ENCODE assay signal across 12 mouse cellular contexts in the genomic region with DNA sequence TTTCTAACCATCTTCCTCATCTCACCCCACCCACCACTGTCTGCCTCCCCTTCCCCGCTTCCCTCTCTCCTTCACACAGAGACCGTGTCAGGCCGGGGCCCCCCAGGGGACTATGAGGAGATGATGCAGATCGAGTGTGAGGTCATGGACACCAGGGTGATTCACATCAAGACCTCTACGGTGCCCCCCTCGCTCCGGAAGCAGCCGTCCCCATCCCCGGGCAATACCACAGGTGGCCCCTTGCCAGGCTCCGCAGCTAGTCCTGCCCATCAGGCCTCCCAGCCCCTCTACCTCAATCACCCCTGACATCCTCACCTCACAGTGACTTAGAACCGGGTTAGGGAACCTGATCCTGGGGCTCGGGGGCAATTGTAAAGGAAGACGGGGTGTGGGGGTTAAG. TPM values are rescaled to one million over a fixed set of nuclear protein-coding genes. Genes with fewer than 3 reads are reported as not detected.
DNase-seq lines count a peak whose midpoint lies in the region; ATAC-seq and TF ChIP-seq lines count a peak whose summit lies in the region.
"Had no signal": no experiment of that assay in that cellular context is flagged by ENCODE, and none has a peak within 500 bp of the region (broad histone marks: within the 10 kb centered on the region; RNA-seq: fewer than 3 reads in every experiment).

No protein-coding gene starts in this region.

- no peak for ATAC-seq in heart, embryonic 11.5 days (replicated peaks; ENCODE audit: insufficient number of reproducible peaks, low FRiP score, low TSS enrichment)
- no peak for ATAC-seq in lung, postnatal 0 days
- no peak for ATAC-seq in embryonic facial prominence, embryonic 12.5 days (ENCODE audit: insufficient number of reproducible peaks, insufficient read depth, low FRiP score, low TSS enrichment)
- ATAC-seq in stomach, postnatal 0 days (ENCODE audit: low FRiP score, low TSS enrichment), result no peak
- ATAC-seq: forebrain, embryonic 16.5 days had no signal

- no peak overlapping the region for H3K4me3 ChIP-seq in heart, embryonic 11.5 days (ENCODE audit: low read depth, low read length)
- no peak overlapping the region for H3K4me3 ChIP-seq in lung, postnatal 0 days (ENCODE audit: low read depth, low read length)
- H3K4me3 ChIP-seq in embryonic facial prominence, embryonic 12.5 days, result no peak overlapping the region
- no peak overlapping the region for H3K4me3 ChIP-seq in stomach, postnatal 0 days (ENCODE audit: low read depth, low read length)
- H3K4me3 ChIP-seq: megakaryocyte, embryonic 14.5 days; neural tube, embryonic 13.5 days had no signal

- no peak overlapping the region for H3K27ac ChIP-seq in heart, embryonic 11.5 days (ENCODE audit: low read depth, low read length)
- H3K27ac ChIP-seq in lung, postnatal 0 days (ENCODE audit: low read length), result peak overlapping the region; percentile 81
- H3K27ac ChIP-seq in embryonic facial prominence, embryonic 12.5 days, result no peak overlapping the region
- peak overlapping the region; percentile 86 for H3K27ac ChIP-seq in stomach, postnatal 0 days (replicated peaks)
- H3K27ac ChIP-seq: neural tube, embryonic 13.5 days had no signal

- H3K4me2 ChIP-seq in heart, embryonic 11.5 days, result no peak overlapping the region
- no peak overlapping the region for H3K4me2 ChIP-seq in lung, postnatal 0 days (replicated peaks; ENCODE audit: low read depth, low read length)
- H3K4me2 ChIP-seq in embryonic facial prominence, embryonic 12.5 days (replicated peaks), result no peak overlapping the region
- H3K4me2 ChIP-seq in stomach, postnatal 0 days (replicated peaks; ENCODE audit: low read depth), result no peak overlapping the region
- H3K4me2 ChIP-seq: lung, embryonic 14.5 days; neural tube, embryonic 13.5 days had no signal

- WGBS in heart, embryonic 11.5 days (ENCODE audit: insufficient replicate concordance), result 91% methylated on average over 13 of the region's 13 CpGs
- WGBS in lung, postnatal 0 days, result 89% methylated on average over 13 of the region's 13 CpGs
- 93% methylated on average over 13 of the region's 13 CpGs for WGBS in embryonic facial prominence, embryonic 12.5 days
- 83% methylated on average over 13 of the region's 13 CpGs for WGBS in stomach, postnatal 0 days

- peaks cover 15% of the 10 kb centered on the region for H3K36me3 ChIP-seq in heart, embryonic 11.5 days (ENCODE audit: control insufficient read depth, insufficient read depth, low read length)
- H3K36me3 ChIP-seq in lung, postnatal 0 days (ENCODE audit: insufficient read depth, low read length), result 0 out of 2 replicates have a peak, but pooled peaks cover 7% of the 10 kb centered on the region
- peaks cover 49% of the 10 kb centered on the region for H3K36me3 ChIP-seq in embryonic facial prominence, embryonic 12.5 days
- peaks cover 12% of the 10 kb centered on the region for H3K36me3 ChIP-seq in stomach, postnatal 0 days (ENCODE audit: control insufficient read depth, insufficient read depth, low read length)

- peaks cover 13% of the 10 kb centered on the region for H3K27me3 ChIP-seq in heart, embryonic 11.5 days (ENCODE audit: control insufficient read depth, insufficient read depth, low read length)
- 0 out of 2 replicates have a peak, but pooled peaks cover under 1% of the 10 kb centered on the region for H3K27me3 ChIP-seq in lung, postnatal 0 days (replicated peaks; ENCODE audit: insufficient read depth, low read length)
- peaks cover 8% of the 10 kb centered on the region; the same call in 1 of the 2 replicates for H3K27me3 ChIP-seq in embryonic facial prominence, embryonic 12.5 days
- H3K27me3 ChIP-seq in stomach, postnatal 0 days (ENCODE audit: control insufficient read depth, insufficient read depth, low read length), result peaks cover 2% of the 10 kb centered on the region; the same call in 1 of the 2 replicates
- H3K27me3 ChIP-seq: Patski had no signal

- peaks cover 14% of the 10 kb centered on the region for H3K4me1 ChIP-seq in heart, embryonic 11.5 days (ENCODE audit: control insufficient read depth, insufficient read depth, low read length)
- H3K4me1 ChIP-seq in lung, postnatal 0 days (ENCODE audit: insufficient read depth, low read depth, low read length), result peaks cover 5% of the 10 kb centered on the region
- no peaks in the 10 kb centered on the region for H3K4me1 ChIP-seq in embryonic facial prominence, embryonic 12.5 days
- H3K4me1 ChIP-seq in stomach, postnatal 0 days (replicated peaks; ENCODE audit: control insufficient read depth, insufficient read depth), result no peaks in the 10 kb centered on the region; the same call in 1 of the 2 replicates

- TF ChIP-seq EP300 in lung, postnatal 0 days (IDR thresholded peaks at IDR 0.05), result no peak
- no peak for TF ChIP-seq EP300 in stomach, postnatal 0 days (optimal IDR thresholded peaks at IDR 0.05)

- no peaks in the 10 kb centered on the region for H3K9me3 ChIP-seq in heart, embryonic 11.5 days (replicated peaks; ENCODE audit: control insufficient read depth, low read length)
- H3K9me3 ChIP-seq in lung, postnatal 0 days (ENCODE audit: low read length), result no peaks in the 10 kb centered on the region
- H3K9me3 ChIP-seq in embryonic facial prominence, embryonic 12.5 days, result no peaks in the 10 kb centered on the region
- no peaks in the 10 kb centered on the region for H3K9me3 ChIP-seq in stomach, postnatal 0 days (ENCODE audit: control insufficient read depth, low read length)
- H3K9me3 ChIP-seq: megakaryocyte, embryonic 14.5 days; neural tube, embryonic 13.5 days had no signal

- H3K9ac ChIP-seq in heart, embryonic 11.5 days (ENCODE audit: low read depth, low read length), result no peak overlapping the region
- H3K9ac ChIP-seq in lung, postnatal 0 days (replicated peaks; ENCODE audit: low read depth), result no peak overlapping the region
- 0 out of 2 replicates have a peak overlapping the region, but pooled peaks have one; percentile 1 for H3K9ac ChIP-seq in embryonic facial prominence, embryonic 12.5 days
- no peak overlapping the region for H3K9ac ChIP-seq in stomach, postnatal 0 days (ENCODE audit: low read length)
- H3K9ac ChIP-seq: lung, embryonic 14.5 days; neural tube, embryonic 13.5 days had no signal

- no peak for TF ChIP-seq CTCF in lung, postnatal 0 days (IDR thresholded peaks at IDR 0.05)
- TF ChIP-seq CTCF in stomach, postnatal 0 days (IDR thresholded peaks at IDR 0.05; ENCODE audit: low read depth), result no peak

- peak; percentile 97 for DNase-seq in heart, adult 11 months
- DNase-seq in lung, postnatal 0 days (ENCODE audit: low spot score), result no peak
- no peak for DNase-seq in lung, adult 18-20 months
- DNase-seq in stomach, postnatal 0 days (ENCODE audit: low spot score), result no peak
- no peak for DNase-seq in urinary bladder, postnatal 36 days (ENCODE audit: low spot score in 2 of 2)

RNA-seq across cellular contexts. Expression of gene Atf6b, which starts 7.4 kb away (rescaled TPM):
- polyA plus RNA-seq in heart, embryonic 11.5 days (2014; fragmentation: Nextera tagmentation; extraction: Ambion mirVana), result 41.0 and 49.8 TPM in 2 replicates
- 42.5 and 47.3 TPM in 2 replicates for polyA plus RNA-seq in lung, postnatal 0 days (2015; fragmentation: Nextera tagmentation; extraction: Ambion mirVana)
- polyA plus RNA-seq in embryonic facial prominence, embryonic 12.5 days (2016; fragmentation: Nextera tagmentation; extraction: Ambion mirVana), result 110 TPM in 2 replicates
- 35.4 and 39.3 TPM in 2 replicates for polyA plus RNA-seq in stomach, postnatal 0 days (2015; fragmentation: Nextera tagmentation; extraction: Ambion mirVana)

RNA-seq across cellular contexts. Expression of gene Fkbpl, which starts 9.8 kb away (rescaled TPM):
- polyA plus RNA-seq in heart, embryonic 11.5 days (2014; fragmentation: Nextera tagmentation; extraction: Ambion mirVana), result 10.9 and 11.4 TPM in 2 replicates
- polyA plus RNA-seq in lung, postnatal 0 days (2015; fragmentation: Nextera tagmentation; extraction: Ambion mirVana), result 12.2 and 14.5 TPM in 2 replicates
- 16.6 and 16.8 TPM in 2 replicates for polyA plus RNA-seq in embryonic facial prominence, embryonic 12.5 days (2016; fragmentation: Nextera tagmentation; extraction: Ambion mirVana)
- 12.4 and 12.8 TPM in 2 replicates for polyA plus RNA-seq in stomach, postnatal 0 days (2015; fragmentation: Nextera tagmentation; extraction: Ambion mirVana)

RNA-seq across cellular contexts. Expression of gene Tnxb, which starts 15.9 kb away (rescaled TPM):
- polyA plus RNA-seq in heart, embryonic 11.5 days (2014; fragmentation: Nextera tagmentation; extraction: Ambion mirVana), result 0.24 and 0.27 TPM in 2 replicates
- 0.85 and 0.99 TPM in 2 replicates for polyA plus RNA-seq in lung, postnatal 0 days (2015; fragmentation: Nextera tagmentation; extraction: Ambion mirVana)
- 0.01 and 0.05 TPM in 2 replicates for polyA plus RNA-seq in embryonic facial prominence, embryonic 12.5 days (2016; fragmentation: Nextera tagmentation; extraction: Ambion mirVana)
- polyA plus RNA-seq in stomach, postnatal 0 days (2015; fragmentation: Nextera tagmentation; extraction: Ambion mirVana), result 1.9 and 2.4 TPM in 2 replicates

RNA-seq across cellular contexts. Expression of gene Prrt1, which starts 25.1 kb away (rescaled TPM):
- polyA plus RNA-seq in heart, embryonic 11.5 days (2014; fragmentation: Nextera tagmentation; extraction: Ambion mirVana), result not detected in 2 replicates
- 0.27 and 0.29 TPM in 2 replicates for polyA plus RNA-seq in lung, postnatal 0 days (2015; fragmentation: Nextera tagmentation; extraction: Ambion mirVana)
- polyA plus RNA-seq in embryonic facial prominence, embryonic 12.5 days (2016; fragmentation: Nextera tagmentation; extraction: Ambion mirVana), result 0.52 and 0.56 TPM in 2 replicates
- polyA plus RNA-seq in stomach, postnatal 0 days (2015; fragmentation: Nextera tagmentation; extraction: Ambion mirVana), result 0.44 and 0.67 TPM in 2 replicates

RNA-seq across cellular contexts. Expression of gene Ppt2, which starts 26.1 kb away (rescaled TPM):
- 31.7 and 34.3 TPM in 2 replicates for polyA plus RNA-seq in heart, embryonic 11.5 days (2014; fragmentation: Nextera tagmentation; extraction: Ambion mirVana)
- 22.4 and 24.9 TPM in 2 replicates for polyA plus RNA-seq in lung, postnatal 0 days (2015; fragmentation: Nextera tagmentation; extraction: Ambion mirVana)
- 18.0 and 18.8 TPM in 2 replicates for polyA plus RNA-seq in embryonic facial prominence, embryonic 12.5 days (2016; fragmentation: Nextera tagmentation; extraction: Ambion mirVana)
- polyA plus RNA-seq in stomach, postnatal 0 days (2015; fragmentation: Nextera tagmentation; extraction: Ambion mirVana), result 16.5 and 18.7 TPM in 2 replicates

Comparison
In these comparisons a context has a peak if more than half of its experiments do, and no peak if none do; other contexts are left out.
1. H3K27ac ChIP-seq: peak in lung, postnatal 0 days (single experiment) and stomach, postnatal 0 days (single experiment); none in heart, embryonic 11.5 days (single experiment) and embryonic facial prominence, embryonic 12.5 days (single experiment).